Mouse (Mus musculus): ENCODE results near the gene Als2cr12. TPM values are rescaled to one million over a fixed set of nuclear protein-coding genes. Genes with fewer than 3 reads are reported as not detected.
"Not testable (repeated sequence)": the region's sequence is repeated elsewhere in the genome, so short reads cannot be mapped to it uniquely, and the experiment has no call there.

The Als2cr12 gene
- polyA plus RNA-seq, 1 experiment from 2014 or later: not detected

- H3K4me2 ChIP-seq (replicated peaks; ENCODE audit: low read depth, low read length); H3K9ac ChIP-seq (replicated peaks; ENCODE audit: low read length); ATAC-seq (ENCODE audit: low FRiP score, low TSS enrichment); H3K4me1 ChIP-seq (ENCODE audit: insufficient read depth, low read length); H3K27me3 ChIP-seq (ENCODE audit: insufficient read depth, low read length); H3K27ac ChIP-seq (ENCODE audit: low read length); H3K36me3 ChIP-seq (ENCODE audit: insufficient read depth, low read length); H3K9me3 ChIP-seq (ENCODE audit: low read length); H3K4me3 ChIP-seq (ENCODE audit: low read length): not testable (repeated sequence)
- 57% methylated on average over 1 of the region's 1 CpGs for whole genome bisulfite sequencing
Observed at GRCm38 (mm10) chr1:58691718-58692117, 4.1 kb downstream of the Als2cr12 start.

- ATAC-seq (ENCODE audit: low FRiP score, low TSS enrichment); H3K9ac ChIP-seq (replicated peaks; ENCODE audit: low read length); H3K27ac ChIP-seq (ENCODE audit: low read length); H3K27me3 ChIP-seq (ENCODE audit: insufficient read depth, low read length); H3K36me3 ChIP-seq (ENCODE audit: insufficient read depth, low read length); H3K4me2 ChIP-seq (replicated peaks; ENCODE audit: low read depth, low read length); H3K4me3 ChIP-seq (ENCODE audit: low read length); H3K4me1 ChIP-seq (ENCODE audit: insufficient read depth, low read length); H3K9me3 ChIP-seq (ENCODE audit: low read length): not testable (repeated sequence)
- WGBS: 69% methylated on average over 2 of the region's 3 CpGs
Observed at GRCm38 (mm10) chr1:58690834-58691488, 4.8 kb downstream of the Als2cr12 start.

- Histone ChIP-seq H3K36me3 (ENCODE audit: insufficient read depth, low read length) (no peaks in the 10 kb centered on the region), H3K9me3 (ENCODE audit: low read length) (0 out of 2 replicates have a peak, but pooled peaks cover 2% of the 10 kb centered on the region), H3K4me2 (replicated peaks; ENCODE audit: low read depth, low read length) (no peak overlapping the region), H3K4me1 (ENCODE audit: insufficient read depth, low read length) (no peaks in the 10 kb centered on the region), H3K4me3 (ENCODE audit: low read length) (no peak overlapping the region), H3K27ac (ENCODE audit: low read length) (no peak overlapping the region), H3K27me3 (ENCODE audit: insufficient read depth, low read length) (no peaks in the 10 kb centered on the region), H3K9ac (replicated peaks; ENCODE audit: low read length) (no peak overlapping the region)
- ATAC-seq (ENCODE audit: low FRiP score, low TSS enrichment): no peak
- WGBS: 65% methylated on average over 6 of the region's 6 CpGs
Observed at GRCm38 (mm10) chr1:58690006-58690744, 5.6 kb downstream of the Als2cr12 start.

GRCm38 (mm10) chr1:58689426-58689825 is 6.4 kb downstream of the Als2cr12 start:
- Histone ChIP-seq H3K36me3 (ENCODE audit: insufficient read depth, low read length) (no peaks in the 10 kb centered on the region), H3K27me3 (ENCODE audit: insufficient read depth, low read length) (no peaks in the 10 kb centered on the region), H3K4me1 (ENCODE audit: insufficient read depth, low read length) (no peaks in the 10 kb centered on the region), H3K27ac (ENCODE audit: low read length) (no peak overlapping the region), H3K4me3 (ENCODE audit: low read length) (no peak overlapping the region), H3K9me3 (ENCODE audit: low read length) (0 out of 2 replicates have a peak, but pooled peaks cover 2% of the 10 kb centered on the region), H3K9ac (replicated peaks; ENCODE audit: low read length) (no peak overlapping the region), H3K4me2 (replicated peaks; ENCODE audit: low read depth, low read length) (no peak overlapping the region)
- 81% methylated on average over 1 of the region's 1 CpGs for WGBS
- no peak for ATAC-seq (ENCODE audit: low FRiP score, low TSS enrichment)

GRCm38 (mm10) chr1:58678412-58678811 is 17.4 kb downstream of the Als2cr12 start:
- H3K36me3 ChIP-seq (ENCODE audit: insufficient read depth, low read length); H3K9me3 ChIP-seq (ENCODE audit: low read length); H3K27me3 ChIP-seq (ENCODE audit: insufficient read depth, low read length); H3K4me2 ChIP-seq (replicated peaks; ENCODE audit: low read depth, low read length); ATAC-seq (ENCODE audit: low FRiP score, low TSS enrichment); H3K4me1 ChIP-seq (ENCODE audit: insufficient read depth, low read length); H3K27ac ChIP-seq (ENCODE audit: low read length); H3K9ac ChIP-seq (replicated peaks; ENCODE audit: low read length); H3K4me3 ChIP-seq (ENCODE audit: low read length): not testable (repeated sequence)
- WGBS: 69% methylated on average over 5 of the region's 5 CpGs

- ATAC-seq (ENCODE audit: low FRiP score, low TSS enrichment): no peak
- H3K27ac ChIP-seq (ENCODE audit: low read length): no peak overlapping the region
- no peak overlapping the region for H3K4me3 ChIP-seq (ENCODE audit: low read length)
- WGBS: 82% methylated on average over 1 of the region's 1 CpGs
- no peak overlapping the region for H3K4me2 ChIP-seq (replicated peaks; ENCODE audit: low read depth, low read length)
- H3K36me3 ChIP-seq (ENCODE audit: insufficient read depth, low read length): no peaks in the 10 kb centered on the region
- no peak overlapping the region for H3K9ac ChIP-seq (replicated peaks; ENCODE audit: low read length)
- no peaks in the 10 kb centered on the region for H3K27me3 ChIP-seq (ENCODE audit: insufficient read depth, low read length)
- H3K4me1 ChIP-seq (ENCODE audit: insufficient read depth, low read length): no peaks in the 10 kb centered on the region
- no peaks in the 10 kb centered on the region for H3K9me3 ChIP-seq (ENCODE audit: low read length)
Observed at GRCm38 (mm10) chr1:58677575-58677974, 18.2 kb downstream of the Als2cr12 start.

- Histone ChIP-seq H3K9me3 (ENCODE audit: low read length) (no peaks in the 10 kb centered on the region), H3K27me3 (ENCODE audit: insufficient read depth, low read length) (no peaks in the 10 kb centered on the region), H3K4me1 (ENCODE audit: insufficient read depth, low read length) (no peaks in the 10 kb centered on the region), H3K4me2 (replicated peaks; ENCODE audit: low read depth, low read length) (no peak overlapping the region), H3K4me3 (ENCODE audit: low read length) (no peak overlapping the region), H3K36me3 (ENCODE audit: insufficient read depth, low read length) (no peaks in the 10 kb centered on the region), H3K9ac (replicated peaks; ENCODE audit: low read length) (no peak overlapping the region), H3K27ac (ENCODE audit: low read length) (no peak overlapping the region)
- WGBS: 92% methylated on average over 3 of the region's 3 CpGs
- ATAC-seq (ENCODE audit: low FRiP score, low TSS enrichment): no peak
Observed at GRCm38 (mm10) chr1:58675011-58675410, 20.8 kb downstream of the Als2cr12 start.

GRCm38 (mm10) chr1:58672116-58672515 is 23.7 kb downstream of the Als2cr12 start:
- no peak for ATAC-seq (ENCODE audit: low FRiP score, low TSS enrichment)
- Histone ChIP-seq H3K4me2 (replicated peaks; ENCODE audit: low read depth, low read length) (no peak overlapping the region), H3K4me3 (ENCODE audit: low read length) (no peak overlapping the region), H3K27me3 (ENCODE audit: insufficient read depth, low read length) (no peaks in the 10 kb centered on the region), H3K4me1 (ENCODE audit: insufficient read depth, low read length) (no peaks in the 10 kb centered on the region), H3K36me3 (ENCODE audit: insufficient read depth, low read length) (no peaks in the 10 kb centered on the region), H3K27ac (ENCODE audit: low read length) (no peak overlapping the region), H3K9me3 (ENCODE audit: low read length) (no peaks in the 10 kb centered on the region), H3K9ac (replicated peaks; ENCODE audit: low read length) (no peak overlapping the region)
- WGBS: 83% methylated on average over 2 of the region's 2 CpGs

- not testable (repeated sequence) for H3K4me2 ChIP-seq (replicated peaks; ENCODE audit: low read depth, low read length); H3K27ac ChIP-seq (ENCODE audit: low read length); H3K36me3 ChIP-seq (ENCODE audit: insufficient read depth, low read length); H3K9me3 ChIP-seq (ENCODE audit: low read length); H3K4me3 ChIP-seq (ENCODE audit: low read length); H3K4me1 ChIP-seq (ENCODE audit: insufficient read depth, low read length); ATAC-seq (ENCODE audit: low FRiP score, low TSS enrichment); H3K27me3 ChIP-seq (ENCODE audit: insufficient read depth, low read length); H3K9ac ChIP-seq (replicated peaks; ENCODE audit: low read length)
- 84% methylated on average over 3 of the region's 3 CpGs for WGBS
Observed at GRCm38 (mm10) chr1:58669635-58670034, 26.2 kb downstream of the Als2cr12 start.

GRCm38 (mm10) chr1:58668191-58668590 is 27.6 kb downstream of the Als2cr12 start:
- Histone ChIP-seq H3K4me3 (ENCODE audit: low read length) (no peak overlapping the region), H3K36me3 (ENCODE audit: insufficient read depth, low read length) (no peaks in the 10 kb centered on the region), H3K27me3 (ENCODE audit: insufficient read depth, low read length) (no peaks in the 10 kb centered on the region), H3K27ac (ENCODE audit: low read length) (no peak overlapping the region), H3K9me3 (ENCODE audit: low read length) (no peaks in the 10 kb centered on the region), H3K4me2 (replicated peaks; ENCODE audit: low read depth, low read length) (no peak overlapping the region), H3K9ac (replicated peaks; ENCODE audit: low read length) (no peak overlapping the region), H3K4me1 (ENCODE audit: insufficient read depth, low read length) (no peaks in the 10 kb centered on the region)
- ATAC-seq (ENCODE audit: low FRiP score, low TSS enrichment): no peak
- WGBS: 76% methylated on average over 5 of the region's 5 CpGs

All from kidney, embryonic 16.5 days (tissue).